Mouse (Mus musculus) lung, embryonic 15.5 days (tissue): ENCODE data around the gene Gm6525. TPM values are rescaled to one million over a fixed set of nuclear protein-coding genes. Genes with fewer than 3 reads are reported as not detected.

Experiments
- ATAC-seq: fragments of 200-750 bp; cut with Nextera tagmentation; 2 replicates; pipeline ENCODE4 v1.8.0; 2017; ENCODE audit warnings: moderate number of reproducible peaks, borderline replicate concordance; ENCODE audit not compliant: low FRiP score, low TSS enrichment; ENCODE audit errors: extremely low read depth
- H3K27ac ChIP-seq: fragments of 300-500 bp; sonication (generic); 2 replicates; pipeline ENCODE4 v1.5.1; 2015; ENCODE audit warnings: moderate library complexity, mild to moderate bottlenecking, inconsistent platforms
- H3K27me3 ChIP-seq: fragments of 300-500 bp; sonication (generic); 2 replicates; pipeline ENCODE4 v1.6.1; 2015; ENCODE audit warnings: inconsistent platforms
- H3K36me3 ChIP-seq: fragments of 300-500 bp; sonication (generic); 2 replicates; pipeline ENCODE4 v1.6.1; 2015; ENCODE audit warnings: inconsistent platforms
- H3K4me1 ChIP-seq: fragments of 300-500 bp; sonication (generic); 2 replicates; pipeline ENCODE4 v1.6.1; 2015; ENCODE audit warnings: inconsistent platforms
- H3K4me2 ChIP-seq: fragments of 300-500 bp; sonication (generic); 2 replicates; pipeline ENCODE4 v1.6.1; 2015; ENCODE audit warnings: inconsistent platforms, mild to moderate bottlenecking, moderate library complexity
- H3K4me3 ChIP-seq: fragments of 300-500 bp; sonication (generic); 2 replicates; pipeline ENCODE4 v1.5.1; 2015; ENCODE audit warnings: mild to moderate bottlenecking, inconsistent platforms
- H3K9ac ChIP-seq: fragments of 300-500 bp; sonication (generic); 2 replicates; pipeline ENCODE4 v1.6.1; 2015; ENCODE audit warnings: inconsistent platforms
- H3K9me3 ChIP-seq: fragments of 300-500 bp; sonication (generic); 2 replicates; pipeline ENCODE4 v1.6.1; 2016; ENCODE audit warnings: inconsistent platforms
- WGBS: fragments of 180-500 bp; shearing (Covaris S2); methylation state at CpG from one replicate; pipeline ENCODE4 v1.1.7; 2015; 5-methylcytosine and 5-hydroxymethylcytosine counted together
- polyA plus RNA-seq: library from polyadenylated mRNA; unstranded; fragments of >200 nt; fragmentation: Nextera tagmentation; extraction: Ambion mirVana; gene quantifications from 2 replicates; pipeline ENCODE4 v1.2.1, GENCODE M21; 2015

Gm6525 gene
- 0.52 and 0.67 TPM in 2 replicates for polyA plus RNA-seq

GRCm38 (mm10) chr3:84173581-84174154, at the start of gene Gm6525:
TSS of gene Gm6525 (plus strand) at chr3:84174104.
- 82% methylated on average over 11 of the region's 11 CpGs for WGBS
- no peak within 1 kb of the TSS for H3K4me2 ChIP-seq
- no peak within 1 kb of the TSS for H3K27ac ChIP-seq
- H3K4me1 ChIP-seq: no peaks in the 10 kb centered on the region
- H3K9ac ChIP-seq: no peak within 1 kb of the TSS
- no peak for ATAC-seq
- no peaks in the 10 kb centered on the region for H3K9me3 ChIP-seq
- H3K27me3 ChIP-seq: no peaks in the 10 kb centered on the region
- H3K4me3 ChIP-seq: no peak within 1 kb of the TSS
- 0 out of 2 replicates have a peak, but pooled peaks cover 5% of the 10 kb centered on the region for H3K36me3 ChIP-seq

- no peak overlapping the region for H3K4me2 ChIP-seq
- H3K27me3 ChIP-seq: no peaks in the 10 kb centered on the region
- no peak overlapping the region for H3K9ac ChIP-seq
- no peaks in the 10 kb centered on the region for H3K9me3 ChIP-seq
- H3K4me3 ChIP-seq: no peak overlapping the region
- peaks cover 54% of the 10 kb centered on the region for H3K4me1 ChIP-seq
- WGBS: 47% methylated on average over 6 of the region's 6 CpGs
- H3K27ac ChIP-seq: no peak overlapping the region
- no peak for ATAC-seq
- no peaks in the 10 kb centered on the region for H3K36me3 ChIP-seq
Measured at GRCm38 (mm10) chr3:84125704-84126289, 48.1 kb upstream of the Gm6525 start.

- Histone ChIP-seq H3K4me3 (no peak overlapping the region), H3K27me3 (no peaks in the 10 kb centered on the region), H3K9me3 (no peaks in the 10 kb centered on the region), H3K4me1 (peaks cover 61% of the 10 kb centered on the region), H3K27ac (no peak overlapping the region), H3K36me3 (no peaks in the 10 kb centered on the region), H3K9ac (no peak overlapping the region), H3K4me2 (no peak overlapping the region)
- 79% methylated on average over 3 of the region's 3 CpGs for WGBS
- no peak for ATAC-seq
Measured at GRCm38 (mm10) chr3:84126721-84127120, 47.2 kb upstream of the Gm6525 start.

GRCm38 (mm10) chr3:84127431-84127830, 46.5 kb upstream of the Gm6525 start:
- H3K9me3 ChIP-seq: no peaks in the 10 kb centered on the region
- H3K9ac ChIP-seq: no peak overlapping the region
- H3K27ac ChIP-seq: no peak overlapping the region
- H3K4me2 ChIP-seq: no peak overlapping the region
- no peaks in the 10 kb centered on the region for H3K36me3 ChIP-seq
- H3K27me3 ChIP-seq: no peaks in the 10 kb centered on the region
- no peak for ATAC-seq
- peaks cover 61% of the 10 kb centered on the region for H3K4me1 ChIP-seq
- H3K4me3 ChIP-seq: no peak overlapping the region
- 55% methylated on average over 2 of the region's 2 CpGs for WGBS

- H3K9ac ChIP-seq: no peak overlapping the region
- no peak overlapping the region for H3K4me2 ChIP-seq
- no peaks in the 10 kb centered on the region for H3K9me3 ChIP-seq
- peaks cover 54% of the 10 kb centered on the region for H3K4me1 ChIP-seq
- peak overlapping the region; percentile 62 for H3K27ac ChIP-seq
- no peak overlapping the region for H3K4me3 ChIP-seq
- H3K36me3 ChIP-seq: no peaks in the 10 kb centered on the region
- H3K27me3 ChIP-seq: no peaks in the 10 kb centered on the region
- ATAC-seq: 0 out of 2 replicates have a peak, but pooled peaks have one; percentile 8
- 50% methylated on average over 11 of the region's 11 CpGs for WGBS
Measured at GRCm38 (mm10) chr3:84128871-84129870, 44.7 kb upstream of the Gm6525 start.

- Histone ChIP-seq H3K27me3 (no peaks in the 10 kb centered on the region), H3K36me3 (no peaks in the 10 kb centered on the region), H3K27ac (peak overlapping the region; percentile 78), H3K9me3 (no peaks in the 10 kb centered on the region), H3K4me2 (no peak overlapping the region), H3K4me3 (no peak overlapping the region), H3K9ac (no peak overlapping the region), H3K4me1 (peaks cover 44% of the 10 kb centered on the region)
- 19% methylated on average over 5 of the region's 5 CpGs for WGBS
- ATAC-seq: peak; percentile 85
Measured at GRCm38 (mm10) chr3:84130776-84131175, 43.1 kb upstream of the Gm6525 start.

- peak; percentile 61; the same call in 1 of the 2 replicates for ATAC-seq
- Histone ChIP-seq H3K4me1 (peaks cover 38% of the 10 kb centered on the region), H3K4me2 (no peak overlapping the region), H3K27me3 (no peaks in the 10 kb centered on the region), H3K36me3 (no peaks in the 10 kb centered on the region), H3K27ac (peak overlapping the region; percentile 78), H3K9me3 (no peaks in the 10 kb centered on the region), H3K9ac (no peak overlapping the region), H3K4me3 (no peak overlapping the region)
- 40% methylated on average over 3 of the region's 3 CpGs for WGBS
Measured at GRCm38 (mm10) chr3:84131369-84131768, 42.5 kb upstream of the Gm6525 start.

- whole genome bisulfite sequencing: 30% methylated on average over 9 of the region's 9 CpGs
- ATAC-seq: peak; percentile 80
- H3K36me3 ChIP-seq: no peaks in the 10 kb centered on the region
- no peaks in the 10 kb centered on the region for H3K9me3 ChIP-seq
- peak overlapping the region; percentile 36 for H3K4me2 ChIP-seq
- H3K27me3 ChIP-seq: no peaks in the 10 kb centered on the region
- H3K9ac ChIP-seq: no peak overlapping the region
- H3K4me3 ChIP-seq: peak overlapping the region; percentile 10; the same call in 1 of the 2 replicates
- peaks cover 13% of the 10 kb centered on the region for H3K4me1 ChIP-seq
- no peak overlapping the region for H3K27ac ChIP-seq
Measured at GRCm38 (mm10) chr3:84135387-84135786, 38.5 kb upstream of the Gm6525 start.

GRCm38 (mm10) chr3:84135933-84136332, 38.0 kb upstream of the Gm6525 start:
- Histone ChIP-seq H3K9ac (no peak overlapping the region), H3K27ac (no peak overlapping the region), H3K9me3 (no peaks in the 10 kb centered on the region), H3K4me1 (peaks cover 8% of the 10 kb centered on the region), H3K4me2 (peak overlapping the region; percentile 36; the same call in 1 of the 2 replicates), H3K4me3 (no peak overlapping the region), H3K27me3 (no peaks in the 10 kb centered on the region), H3K36me3 (no peaks in the 10 kb centered on the region)
- WGBS: 34% methylated on average over 6 of the region's 6 CpGs
- ATAC-seq: no peak

GRCm38 (mm10) chr3:84136509-84136908, 37.4 kb upstream of the Gm6525 start:
- H3K4me3 ChIP-seq: no peak overlapping the region
- H3K4me2 ChIP-seq: no peak overlapping the region
- no peaks in the 10 kb centered on the region for H3K27me3 ChIP-seq
- H3K9me3 ChIP-seq: no peaks in the 10 kb centered on the region
- H3K4me1 ChIP-seq: peaks cover 3% of the 10 kb centered on the region
- ATAC-seq: no peak
- WGBS: 66% methylated on average over 7 of the region's 7 CpGs
- no peak overlapping the region for H3K9ac ChIP-seq
- no peak overlapping the region for H3K27ac ChIP-seq
- H3K36me3 ChIP-seq: no peaks in the 10 kb centered on the region

GRCm38 (mm10) chr3:84140947-84141346, 33.0 kb upstream of the Gm6525 start:
- WGBS: 54% methylated on average over 7 of the region's 7 CpGs
- H3K9me3 ChIP-seq: no peaks in the 10 kb centered on the region
- H3K27me3 ChIP-seq: no peaks in the 10 kb centered on the region
- H3K4me3 ChIP-seq: no peak overlapping the region
- H3K27ac ChIP-seq: no peak overlapping the region
- no peak for ATAC-seq
- H3K36me3 ChIP-seq: no peaks in the 10 kb centered on the region
- no peak overlapping the region for H3K4me2 ChIP-seq
- H3K4me1 ChIP-seq: no peaks in the 10 kb centered on the region
- no peak overlapping the region for H3K9ac ChIP-seq
